Mouse (Mus musculus) 3134 (cell line): ENCODE results near the gene Sema4a.

Source experiments
- DNase-seq: peaks from one replicate; pipeline ENCODE4 v3.0.0-alpha.2; 2011; ENCODE audit warnings: low spot score; ENCODE audit not compliant: insufficient read length; ENCODE audit errors: extremely low read depth

The Sema4a gene

GRCm38 (mm10) chr3:88486887-88487286, 25.9 kb upstream of the Sema4a start:
- no peak for DNase-seq

- no peak for DNase-seq
Measured at GRCm38 (mm10) chr3:88486043-88486442, 25.1 kb upstream of the Sema4a start.

- peak; percentile 46 for DNase-seq
Measured at GRCm38 (mm10) chr3:88484597-88485316, 23.8 kb upstream of the Sema4a start.

GRCm38 (mm10) chr3:88483621-88484020, 22.6 kb upstream of the Sema4a start:
- DNase-seq, result peak; percentile 62

- no peak for DNase-seq
Measured at GRCm38 (mm10) chr3:88483141-88483540, 22.2 kb upstream of the Sema4a start.

- peak; percentile 52 for DNase-seq
Measured at GRCm38 (mm10) chr3:88482336-88482735, 21.4 kb upstream of the Sema4a start.

- no peak for DNase-seq
Measured at GRCm38 (mm10) chr3:88481372-88482040, 20.5 kb upstream of the Sema4a start.

- no peak for DNase-seq
Measured at GRCm38 (mm10) chr3:88480679-88481078, 19.7 kb upstream of the Sema4a start.

- DNase-seq, result no peak
Measured at GRCm38 (mm10) chr3:88479828-88480227, 18.8 kb upstream of the Sema4a start.

- DNase-seq, result no peak
Measured at GRCm38 (mm10) chr3:88479163-88479562, 18.2 kb upstream of the Sema4a start.

- no peak for DNase-seq
Measured at GRCm38 (mm10) chr3:88477735-88478134, 16.8 kb upstream of the Sema4a start.

- no peak for DNase-seq
Measured at GRCm38 (mm10) chr3:88476403-88476802, 15.4 kb upstream of the Sema4a start.

- no peak for DNase-seq
Measured at GRCm38 (mm10) chr3:88473571-88473970, 12.6 kb upstream of the Sema4a start.

- DNase-seq, result no peak
Measured at GRCm38 (mm10) chr3:88473020-88473419, 12.0 kb upstream of the Sema4a start.

GRCm38 (mm10) chr3:88470943-88471479, 10.0 kb upstream of the Sema4a start:
- DNase-seq, result no peak

GRCm38 (mm10) chr3:88469466-88469865, 8.5 kb upstream of the Sema4a start:
- no peak for DNase-seq

- no peak for DNase-seq
Measured at GRCm38 (mm10) chr3:88467116-88467824, 6.3 kb upstream of the Sema4a start.

- DNase-seq, result peak; percentile 69
Measured at GRCm38 (mm10) chr3:88465127-88465526, 4.1 kb upstream of the Sema4a start.

- DNase-seq, result peak; percentile 53
Measured at GRCm38 (mm10) chr3:88464425-88464824, 3.4 kb upstream of the Sema4a start.

GRCm38 (mm10) chr3:88460029-88460428, 953 bp downstream of the Sema4a start:
- no peak for DNase-seq

GRCm38 (mm10) chr3:88458778-88459219, 2.2 kb downstream of the Sema4a start:
- no peak for DNase-seq
